Mouse (Mus musculus): ENCODE results near the gene Kcnj10. TPM values are rescaled to one million over a fixed set of nuclear protein-coding genes. Genes with fewer than 3 reads are reported as not detected.
A peak's percentile ranks its signal among the peaks of the same experiment; 100 is the strongest.

Gene Kcnj10
- polyA plus RNA-seq, 1 experiment: 0.91 TPM

GRCm38 (mm10) chr1:172413491-172414230 is 72.7 kb downstream of the Kcnj10 start:
- peaks cover 6% of the 10 kb centered on the region; the same call in 1 of the 2 replicates for H3K4me1 ChIP-seq (ENCODE audit: control insufficient read depth, insufficient read depth, low read length)
- H3K4me3 ChIP-seq (ENCODE audit: insufficient read depth, low read length): no peak overlapping the region
- TF ChIP-seq POLR2A (IDR thresholded peaks at IDR 0.05; ENCODE audit: low read depth, low read length) (no peak), CTCF (IDR thresholded peaks at IDR 0.05; ENCODE audit: borderline replicate concordance, insufficient read depth, low read length) (no peak)
- H3K27ac ChIP-seq (ENCODE audit: insufficient read depth, low read length): no peak overlapping the region

GRCm38 (mm10) chr1:172414231-172414585 is 73.2 kb downstream of the Kcnj10 start:
- Histone ChIP-seq H3K4me3 (ENCODE audit: insufficient read depth, low read length) (no peak overlapping the region), H3K4me1 (ENCODE audit: control insufficient read depth, insufficient read depth, low read length) (peaks cover 6% of the 10 kb centered on the region; the same call in 1 of the 2 replicates), H3K27ac (ENCODE audit: insufficient read depth, low read length) (no peak overlapping the region)
- TF ChIP-seq POLR2A (IDR thresholded peaks at IDR 0.05; ENCODE audit: low read depth, low read length): no peak
- no peak for TF ChIP-seq CTCF (IDR thresholded peaks at IDR 0.05; ENCODE audit: borderline replicate concordance, insufficient read depth, low read length)

- no peak overlapping the region for H3K27ac ChIP-seq (ENCODE audit: insufficient read depth, low read length)
- no peak overlapping the region for H3K4me3 ChIP-seq (ENCODE audit: insufficient read depth, low read length)
- no peak for TF ChIP-seq CTCF (IDR thresholded peaks at IDR 0.05; ENCODE audit: borderline replicate concordance, insufficient read depth, low read length)
- TF ChIP-seq POLR2A (IDR thresholded peaks at IDR 0.05; ENCODE audit: low read depth, low read length): no peak
Measured at GRCm38 (mm10) chr1:172415061-172415460, 74.1 kb downstream of the Kcnj10 start.

GRCm38 (mm10) chr1:172418173-172418572 is 77.2 kb downstream of the Kcnj10 start:
- TF ChIP-seq POLR2A (IDR thresholded peaks at IDR 0.05; ENCODE audit: low read depth, low read length): no peak
- Histone ChIP-seq H3K4me1 (ENCODE audit: control insufficient read depth, insufficient read depth, low read length) (no peaks in the 10 kb centered on the region), H3K27ac (ENCODE audit: insufficient read depth, low read length) (no peak overlapping the region), H3K4me3 (ENCODE audit: insufficient read depth, low read length) (no peak overlapping the region)

More at GRCm38 (mm10) chr1:172415061-172415460, 74.1 kb downstream of the Kcnj10 start:
- H3K4me1 ChIP-seq (ENCODE audit: control insufficient read depth, insufficient read depth, low read length): peaks cover 4% of the 10 kb centered on the region; the same call in 1 of the 2 replicates

GRCm38 (mm10) chr1:172418642-172419041 is 77.6 kb downstream of the Kcnj10 start:
- Histone ChIP-seq H3K27ac (ENCODE audit: insufficient read depth, low read length) (no peak overlapping the region), H3K4me3 (ENCODE audit: insufficient read depth, low read length) (no peak overlapping the region), H3K4me1 (ENCODE audit: control insufficient read depth, insufficient read depth, low read length) (peaks cover under 1% of the 10 kb centered on the region; the same call in 1 of the 2 replicates)
- no peak for TF ChIP-seq CTCF (IDR thresholded peaks at IDR 0.05; ENCODE audit: borderline replicate concordance, insufficient read depth, low read length)
- TF ChIP-seq POLR2A (IDR thresholded peaks at IDR 0.05; ENCODE audit: low read depth, low read length): no peak

GRCm38 (mm10) chr1:172420181-172420580 is 79.2 kb downstream of the Kcnj10 start:
- TF ChIP-seq CTCF (IDR thresholded peaks at IDR 0.05; ENCODE audit: borderline replicate concordance, insufficient read depth, low read length): no peak
- TF ChIP-seq POLR2A (IDR thresholded peaks at IDR 0.05; ENCODE audit: low read depth, low read length): no peak
- Histone ChIP-seq H3K4me3 (ENCODE audit: insufficient read depth, low read length) (no peak overlapping the region), H3K4me1 (ENCODE audit: control insufficient read depth, insufficient read depth, low read length) (peaks cover 4% of the 10 kb centered on the region; the same call in 1 of the 2 replicates), H3K27ac (ENCODE audit: insufficient read depth, low read length) (no peak overlapping the region)

GRCm38 (mm10) chr1:172423393-172423792 is 82.4 kb downstream of the Kcnj10 start:
- peak overlapping the region; percentile 73 for H3K27ac ChIP-seq (ENCODE audit: insufficient read depth, low read length)
- peaks cover 4% of the 10 kb centered on the region; the same call in 1 of the 2 replicates for H3K4me1 ChIP-seq (ENCODE audit: control insufficient read depth, insufficient read depth, low read length)
- no peak for TF ChIP-seq CTCF (IDR thresholded peaks at IDR 0.05; ENCODE audit: borderline replicate concordance, insufficient read depth, low read length)
- no peak overlapping the region for H3K4me3 ChIP-seq (ENCODE audit: insufficient read depth, low read length)

Other genes starting within 250 kb of the Kcnj10 start
- gene Pex19, start 214.5 kb upstream of the Kcnj10 start, polyA plus RNA-seq (2011; ENCODE audit: insufficient read length, low read depth, missing spikeins): 88.3 and 98.7 TPM in 2 replicates
- gene Dcaf8, start 193.1 kb upstream of the Kcnj10 start, polyA plus RNA-seq (2011; ENCODE audit: insufficient read length, low read depth, missing spikeins): 73.1 and 83.4 TPM in 2 replicates
- gene Pea15a, start 134.4 kb upstream of the Kcnj10 start, polyA plus RNA-seq (2011; ENCODE audit: insufficient read length, low read depth, missing spikeins): 140 and 154 TPM in 2 replicates
- gene Casq1, start 121.3 kb upstream of the Kcnj10 start, polyA plus RNA-seq (2011; ENCODE audit: insufficient read length, low read depth, missing spikeins): not detected in 2 replicates
- not detected in 2 replicates for gene Atp1a4, start 82.8 kb upstream of the Kcnj10 start, polyA plus RNA-seq (2011; ENCODE audit: insufficient read length, low read depth, missing spikeins)
- 49.8 and 55.6 TPM in 2 replicates for gene Igsf8, start 79.6 kb upstream of the Kcnj10 start, polyA plus RNA-seq (2011; ENCODE audit: insufficient read length, low read depth, missing spikeins)
- gene Atp1a2, start 43.1 kb upstream of the Kcnj10 start, polyA plus RNA-seq (2011; ENCODE audit: insufficient read length, low read depth, missing spikeins): 0.39 TPM in 1 of 2 replicates, not detected in the other
- not detected in 2 replicates for gene Kcnj9, start 11.9 kb upstream of the Kcnj10 start, polyA plus RNA-seq (2011; ENCODE audit: insufficient read length, low read depth, missing spikeins)
- 11.5 and 12.9 TPM in 2 replicates for gene Pigm, start 35.3 kb downstream of the Kcnj10 start, polyA plus RNA-seq (2011; ENCODE audit: insufficient read length, low read depth, missing spikeins)
- gene Slamf9, start 134.1 kb downstream of the Kcnj10 start, polyA plus RNA-seq (2011; ENCODE audit: insufficient read length, low read depth, missing spikeins): 0.63 and 2.5 TPM in 2 replicates
- gene Igsf9, start 140.6 kb downstream of the Kcnj10 start, polyA plus RNA-seq (2011; ENCODE audit: insufficient read length, low read depth, missing spikeins): 5.4 and 6.4 TPM in 2 replicates
- 468 and 642 TPM in 2 replicates for gene Tagln2, start 158.8 kb downstream of the Kcnj10 start, polyA plus RNA-seq (2011; ENCODE audit: insufficient read length, low read depth, missing spikeins)
- 0.85 and 2.9 TPM in 2 replicates for gene Cfap45, start 179.6 kb downstream of the Kcnj10 start, polyA plus RNA-seq (2011; ENCODE audit: insufficient read length, low read depth, missing spikeins)
- not detected in 2 replicates for gene Vsig8, start 214.7 kb downstream of the Kcnj10 start, polyA plus RNA-seq (2011; ENCODE audit: insufficient read length, low read depth, missing spikeins)
- not detected in 2 replicates for gene Slamf8, start 249.4 kb downstream of the Kcnj10 start, polyA plus RNA-seq (2011; ENCODE audit: insufficient read length, low read depth, missing spikeins)

All from embryonic fibroblast, embryonic 13.5 days (primary cell).